Mouse (Mus musculus): ENCODE data around the gene Amacr. TPM values are rescaled to one million over a fixed set of nuclear protein-coding genes. Genes with fewer than 3 reads are reported as not detected.

Gene Amacr
- polyA plus RNA-seq (2015; fragmentation: Nextera tagmentation; extraction: Ambion mirVana): 15.4 and 22.9 TPM in 2 replicates

DNA sequence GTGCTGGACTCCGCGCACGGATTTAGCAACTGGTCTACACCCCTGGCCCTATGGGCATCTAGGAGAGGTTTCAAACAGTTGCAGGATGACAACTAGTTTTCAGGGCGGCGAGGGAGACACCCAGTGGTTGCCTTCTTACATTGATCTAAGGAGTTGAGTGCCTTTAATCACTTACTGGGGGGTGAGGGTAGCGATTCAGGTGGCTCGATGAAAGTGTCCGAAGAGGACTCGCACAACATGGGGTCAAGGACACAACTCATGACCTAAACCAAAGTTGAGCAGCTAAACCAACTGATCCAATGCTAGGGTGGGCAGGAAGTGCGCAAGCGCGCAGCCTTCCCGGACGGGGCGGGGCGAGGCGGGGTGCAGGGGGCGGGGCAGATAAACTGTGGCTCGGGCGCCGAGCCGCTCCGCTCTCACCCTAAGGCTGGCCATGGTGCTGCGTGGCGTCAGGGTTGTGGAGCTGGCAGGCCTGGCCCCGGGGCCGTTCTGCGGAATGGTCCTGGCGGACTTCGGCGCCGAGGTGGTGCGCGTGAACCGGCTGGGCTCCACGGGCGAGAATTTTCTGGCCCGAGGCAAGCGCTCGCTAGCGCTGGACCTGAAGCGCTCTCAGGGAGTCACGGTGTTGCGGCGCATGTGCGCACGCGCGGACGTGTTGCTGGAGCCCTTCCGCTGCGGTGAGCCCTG lies at the start of gene Amacr:
TSS of gene Amacr (plus strand) at position 380 of the 687 bp plus-strand sequence.
- H3K9me3 ChIP-seq (replicated peaks; ENCODE audit: control insufficient read depth, low read length): no peaks in the 10 kb centered on the region
- under 1% methylated on average over 52 of the region's 52 CpGs for WGBS
- H3K27ac ChIP-seq (ENCODE audit: low read length): peak within 1 kb of the TSS; percentile 88

DNA sequence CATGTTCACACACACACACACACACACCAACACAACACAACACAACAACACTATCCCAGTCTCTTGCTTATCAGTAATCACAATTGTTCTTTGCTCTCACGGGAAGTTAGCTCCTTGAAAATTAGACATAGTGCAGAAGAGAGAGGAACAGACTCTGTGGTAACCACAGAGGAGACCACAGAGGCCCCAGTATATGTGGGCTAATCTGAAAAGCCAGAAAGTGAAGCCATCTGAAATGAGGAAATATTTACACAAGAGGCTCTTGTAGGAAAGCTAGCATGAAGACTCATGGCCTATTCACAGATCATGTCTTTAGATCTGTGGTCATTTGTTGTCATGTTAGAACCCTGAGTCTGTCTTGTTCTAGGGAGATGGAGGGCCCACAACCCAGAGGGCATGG lies 47.6 kb upstream of the Amacr start:
- no peaks in the 10 kb centered on the region for H3K9me3 ChIP-seq (replicated peaks; ENCODE audit: control insufficient read depth, low read length)
- no peaks in the 10 kb centered on the region for H3K27me3 ChIP-seq (ENCODE audit: control insufficient read depth, insufficient read depth, low read length)
- no peaks in the 10 kb centered on the region for H3K36me3 ChIP-seq (ENCODE audit: control insufficient read depth, insufficient read depth)
- no peaks in the 10 kb centered on the region for H3K4me1 ChIP-seq (ENCODE audit: control insufficient read depth, insufficient read depth, low read length)
- H3K27ac ChIP-seq (ENCODE audit: low read length): no peak overlapping the region
- no peak overlapping the region for H3K4me3 ChIP-seq (ENCODE audit: low read length)
- no peak overlapping the region for H3K9ac ChIP-seq (ENCODE audit: low read length)
- no peak overlapping the region for H3K4me2 ChIP-seq (ENCODE audit: low read depth, low read length)
- ATAC-seq (replicated peaks; ENCODE audit: extremely low read depth, insufficient read depth, low FRiP score): no peak
- WGBS: 50% methylated on average over 1 of the region's 1 CpGs

More for the DNA sequence above, at the start of gene Amacr:
- Histone ChIP-seq H3K4me3 (ENCODE audit: low read length) (peak within 1 kb of the TSS; percentile 68), H3K36me3 (ENCODE audit: control insufficient read depth, insufficient read depth) (0 out of 2 replicates have a peak, but pooled peaks cover 2% of the 10 kb centered on the region), H3K9ac (ENCODE audit: low read length) (peak within 1 kb of the TSS; percentile 83), H3K4me2 (ENCODE audit: low read depth, low read length) (peak within 1 kb of the TSS; percentile 76), H3K4me1 (ENCODE audit: control insufficient read depth, insufficient read depth, low read length) (peaks cover 3% of the 10 kb centered on the region), H3K27me3 (ENCODE audit: control insufficient read depth, insufficient read depth, low read length) (no peaks in the 10 kb centered on the region)
- ATAC-seq (replicated peaks; ENCODE audit: extremely low read depth, insufficient read depth, low FRiP score): peak; percentile 99

- Histone ChIP-seq H3K4me2 (ENCODE audit: low read depth, low read length) (no peak overlapping the region), H3K4me3 (ENCODE audit: low read length) (no peak overlapping the region), H3K9me3 (replicated peaks; ENCODE audit: control insufficient read depth, low read length) (no peaks in the 10 kb centered on the region), H3K27ac (ENCODE audit: low read length) (no peak overlapping the region), H3K27me3 (ENCODE audit: control insufficient read depth, insufficient read depth, low read length) (no peaks in the 10 kb centered on the region), H3K36me3 (ENCODE audit: control insufficient read depth, insufficient read depth) (no peaks in the 10 kb centered on the region), H3K9ac (ENCODE audit: low read length) (no peak overlapping the region), H3K4me1 (ENCODE audit: control insufficient read depth, insufficient read depth, low read length) (no peaks in the 10 kb centered on the region)
- 68% methylated on average over 15 of the region's 15 CpGs for WGBS
- ATAC-seq (replicated peaks; ENCODE audit: extremely low read depth, insufficient read depth, low FRiP score): no peak
Measured at GRCm38 (mm10) chr15:10940148-10941108, 41.1 kb upstream of the Amacr start.

- no peaks in the 10 kb centered on the region for H3K36me3 ChIP-seq (ENCODE audit: control insufficient read depth, insufficient read depth)
- H3K9me3 ChIP-seq (replicated peaks; ENCODE audit: control insufficient read depth, low read length): no peaks in the 10 kb centered on the region
- H3K4me2 ChIP-seq (ENCODE audit: low read depth, low read length): no peak overlapping the region
- no peak overlapping the region for H3K4me3 ChIP-seq (ENCODE audit: low read length)
- no peaks in the 10 kb centered on the region for H3K4me1 ChIP-seq (ENCODE audit: control insufficient read depth, insufficient read depth, low read length)
- no peaks in the 10 kb centered on the region for H3K27me3 ChIP-seq (ENCODE audit: control insufficient read depth, insufficient read depth, low read length)
- 73% methylated on average over 6 of the region's 6 CpGs for WGBS
- no peak overlapping the region for H3K9ac ChIP-seq (ENCODE audit: low read length)
- H3K27ac ChIP-seq (ENCODE audit: low read length): no peak overlapping the region
- no peak for ATAC-seq (replicated peaks; ENCODE audit: extremely low read depth, insufficient read depth, low FRiP score)
Measured at GRCm38 (mm10) chr15:10941901-10942300, 39.7 kb upstream of the Amacr start.

- Histone ChIP-seq H3K4me3 (ENCODE audit: low read length) (no peak overlapping the region), H3K4me1 (ENCODE audit: control insufficient read depth, insufficient read depth, low read length) (no peaks in the 10 kb centered on the region), H3K27ac (ENCODE audit: low read length) (no peak overlapping the region), H3K27me3 (ENCODE audit: control insufficient read depth, insufficient read depth, low read length) (peaks cover 3% of the 10 kb centered on the region; the same call in 1 of the 2 replicates), H3K4me2 (ENCODE audit: low read depth, low read length) (no peak overlapping the region), H3K9ac (ENCODE audit: low read length) (no peak overlapping the region), H3K9me3 (replicated peaks; ENCODE audit: control insufficient read depth, low read length) (no peaks in the 10 kb centered on the region), H3K36me3 (ENCODE audit: control insufficient read depth, insufficient read depth) (no peaks in the 10 kb centered on the region)
- no peak for ATAC-seq (replicated peaks; ENCODE audit: extremely low read depth, insufficient read depth, low FRiP score)
- WGBS: 70% methylated on average over 1 of the region's 1 CpGs
Measured at GRCm38 (mm10) chr15:10947852-10948251, 33.7 kb upstream of the Amacr start.

GRCm38 (mm10) chr15:10951951-10952759 lies 29.4 kb upstream of the Amacr start, which contains the start of gene C1qtnf3:
Gene C1qtnf3 (plus strand): TSS chr15:10952332.
- Histone ChIP-seq H3K27ac (ENCODE audit: low read length) (no peak within 1 kb of the TSS), H3K9me3 (replicated peaks; ENCODE audit: control insufficient read depth, low read length) (no peaks in the 10 kb centered on the region), H3K4me2 (ENCODE audit: low read depth, low read length) (no peak within 1 kb of the TSS), H3K36me3 (ENCODE audit: control insufficient read depth, insufficient read depth) (no peaks in the 10 kb centered on the region), H3K4me1 (ENCODE audit: control insufficient read depth, insufficient read depth, low read length) (no peaks in the 10 kb centered on the region), H3K9ac (ENCODE audit: low read length) (no peak within 1 kb of the TSS), H3K4me3 (ENCODE audit: low read length) (no peak within 1 kb of the TSS), H3K27me3 (ENCODE audit: control insufficient read depth, insufficient read depth, low read length) (peaks cover 3% of the 10 kb centered on the region; the same call in 1 of the 2 replicates)
- ATAC-seq (replicated peaks; ENCODE audit: extremely low read depth, insufficient read depth, low FRiP score): no peak
- WGBS: 72% methylated on average over 23 of the region's 23 CpGs

DNA sequence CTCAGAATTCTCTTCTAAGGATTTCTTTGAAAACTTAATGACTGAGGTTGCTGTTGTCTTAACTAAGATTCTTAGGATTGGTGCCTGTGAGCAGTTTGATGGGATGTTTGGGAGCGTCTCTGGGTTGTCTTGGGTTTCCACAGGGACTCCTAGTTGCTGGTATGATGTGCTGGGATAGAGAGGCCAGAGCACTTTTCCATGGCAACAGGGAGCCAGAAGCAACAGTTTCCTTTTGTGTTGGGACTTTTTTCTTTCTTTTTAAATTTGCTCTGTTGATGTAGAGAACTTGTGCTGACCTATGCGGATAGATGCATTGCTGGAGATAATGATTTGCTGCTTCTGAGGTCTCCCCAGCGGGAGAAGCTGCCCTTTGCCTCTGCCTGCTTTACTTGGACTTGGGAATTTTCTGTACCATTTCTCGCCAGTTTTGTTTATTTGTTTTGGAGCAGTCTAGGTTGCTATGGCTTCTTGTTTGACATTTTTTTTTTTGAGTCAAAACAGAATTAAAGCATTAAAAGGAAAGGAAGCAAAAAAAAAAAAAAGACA lies 28.7 kb upstream of the Amacr start:
- Histone ChIP-seq H3K9ac (ENCODE audit: low read length) (no peak overlapping the region), H3K27me3 (ENCODE audit: control insufficient read depth, insufficient read depth, low read length) (peaks cover 2% of the 10 kb centered on the region; the same call in 1 of the 2 replicates), H3K36me3 (ENCODE audit: control insufficient read depth, insufficient read depth) (no peaks in the 10 kb centered on the region), H3K4me1 (ENCODE audit: control insufficient read depth, insufficient read depth, low read length) (no peaks in the 10 kb centered on the region), H3K9me3 (replicated peaks; ENCODE audit: control insufficient read depth, low read length) (no peaks in the 10 kb centered on the region), H3K4me3 (ENCODE audit: low read length) (no peak overlapping the region), H3K27ac (ENCODE audit: low read length) (no peak overlapping the region), H3K4me2 (ENCODE audit: low read depth, low read length) (no peak overlapping the region)
- 60% methylated on average over 4 of the region's 4 CpGs for WGBS
- ATAC-seq (replicated peaks; ENCODE audit: extremely low read depth, insufficient read depth, low FRiP score): no peak; the same call in 1 of the 2 replicates

DNA sequence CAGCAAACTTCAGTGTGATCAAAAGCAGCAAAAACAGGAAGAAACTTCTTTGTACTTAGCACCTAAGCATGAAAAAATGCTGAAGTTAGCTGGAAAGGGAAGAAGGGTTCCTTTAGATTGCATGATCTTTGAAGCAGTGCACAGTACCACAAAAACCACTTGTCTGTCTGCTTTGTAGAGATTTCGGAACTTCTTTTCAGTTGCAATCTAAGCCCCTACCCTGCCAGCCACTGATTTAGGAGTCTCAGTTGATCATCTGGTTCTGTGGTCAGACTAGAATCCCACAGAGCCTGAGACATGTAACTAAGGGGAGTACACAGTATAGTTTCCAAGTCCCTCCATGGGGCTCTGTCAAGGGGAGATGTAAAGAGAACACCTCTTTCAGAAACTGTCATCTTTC lies 28.1 kb upstream of the Amacr start:
- Histone ChIP-seq H3K4me2 (ENCODE audit: low read depth, low read length) (no peak overlapping the region), H3K9me3 (replicated peaks; ENCODE audit: control insufficient read depth, low read length) (no peaks in the 10 kb centered on the region)

More for the DNA sequence above, 28.1 kb upstream of the Amacr start:
- ATAC-seq (replicated peaks; ENCODE audit: extremely low read depth, insufficient read depth, low FRiP score): no peak
- no peak overlapping the region for H3K9ac ChIP-seq (ENCODE audit: low read length)
- no peaks in the 10 kb centered on the region for H3K27me3 ChIP-seq (ENCODE audit: control insufficient read depth, insufficient read depth, low read length)
- no peak overlapping the region for H3K27ac ChIP-seq (ENCODE audit: low read length)
- WGBS: 60% methylated on average over 1 of the region's 1 CpGs
- H3K4me1 ChIP-seq (ENCODE audit: control insufficient read depth, insufficient read depth, low read length): no peaks in the 10 kb centered on the region; the same call in 1 of the 2 replicates
- no peaks in the 10 kb centered on the region for H3K36me3 ChIP-seq (ENCODE audit: control insufficient read depth, insufficient read depth)
- no peak overlapping the region for H3K4me3 ChIP-seq (ENCODE audit: low read length)
